Mouse (Mus musculus): Measurements from ENCODE around the gene Zswim1.
"Not testable (repeated sequence)": the region's sequence is repeated elsewhere in the genome, so short reads cannot be mapped to it uniquely, and the experiment has no call there.

Zswim1 gene

GRCm38 (mm10) chr2:164793236-164793635 is 29.2 kb upstream of the Zswim1 start:
- peak; percentile 63 for DNase-seq

- no peak for DNase-seq
These were observed 28.7 kb upstream of the Zswim1 start for GRCm38 (mm10) chr2:164793772-164794171.

GRCm38 (mm10) chr2:164794293-164794692 is 28.2 kb upstream of the Zswim1 start:
- peak; percentile 93 for DNase-seq

GRCm38 (mm10) chr2:164795868-164796267 is 26.6 kb upstream of the Zswim1 start:
- no peak for DNase-seq

GRCm38 (mm10) chr2:164798554-164798953 is 23.9 kb upstream of the Zswim1 start:
- DNase-seq = not testable (repeated sequence)

GRCm38 (mm10) chr2:164800252-164801004 is 22.1 kb upstream of the Zswim1 start:
- no peak for DNase-seq

GRCm38 (mm10) chr2:164803201-164803920 is 19.1 kb upstream of the Zswim1 start:
- DNase-seq = no peak

- no peak for DNase-seq
These were observed 18.6 kb upstream of the Zswim1 start for GRCm38 (mm10) chr2:164803921-164804313.

- peak; percentile 98 for DNase-seq
These were observed 17.8 kb upstream of the Zswim1 start, which contains the start of the genes Acot8 and Zswim3 for GRCm38 (mm10) chr2:164804533-164805331. TSS of gene Acot8 (minus strand) at chr2:164804882. TSS of gene Zswim3 (plus strand) at chr2:164805098.

GRCm38 (mm10) chr2:164805332-164805718 is 17.2 kb upstream of the Zswim1 start:
- DNase-seq = no peak

- no peak for DNase-seq
These were observed 15.9 kb upstream of the Zswim1 start for GRCm38 (mm10) chr2:164806614-164807013.

- no peak for DNase-seq
These were observed 8.9 kb upstream of the Zswim1 start for GRCm38 (mm10) chr2:164813557-164813956.

GRCm38 (mm10) chr2:164815348-164815747 is 7.1 kb upstream of the Zswim1 start:
- DNase-seq = no peak

- no peak for DNase-seq
These were observed 6.7 kb upstream of the Zswim1 start for GRCm38 (mm10) chr2:164815821-164816220.

GRCm38 (mm10) chr2:164817206-164817605 is 5.3 kb upstream of the Zswim1 start:
- no peak for DNase-seq

- DNase-seq = no peak
These were observed 4.8 kb upstream of the Zswim1 start for GRCm38 (mm10) chr2:164817703-164818102.

GRCm38 (mm10) chr2:164821060-164821459 is 1.4 kb upstream of the Zswim1 start:
- DNase-seq = no peak

GRCm38 (mm10) chr2:164823181-164823585 is 697 bp downstream of the Zswim1 start:
- DNase-seq = no peak

- DNase-seq = no peak
These were observed 1.5 kb downstream of the Zswim1 start for GRCm38 (mm10) chr2:164823969-164824368.

- DNase-seq = no peak
These were observed 3.0 kb downstream of the Zswim1 start for GRCm38 (mm10) chr2:164825521-164825920.

GRCm38 (mm10) chr2:164827146-164827850 is 4.8 kb downstream of the Zswim1 start:
- DNase-seq = no peak

- no peak for DNase-seq
These were observed 6.0 kb downstream of the Zswim1 start, which contains the start of gene Spata25 for GRCm38 (mm10) chr2:164828437-164828836. TSS of gene Spata25 (minus strand) at chr2:164828537.

- DNase-seq = no peak
These were observed 6.6 kb downstream of the Zswim1 start for GRCm38 (mm10) chr2:164829090-164829489.

Data from lung, postnatal 14 days (tissue).